In genomic region chr16:10541598-10541930, GRCm38 (mm10) we compare ENCODE assay signal across 7 mouse cellular contexts. TPM values are rescaled to one million over a fixed set of nuclear protein-coding genes. Genes with fewer than 3 reads are reported as not detected.
DNase-seq lines count a peak whose midpoint lies in the region; TF ChIP-seq lines count a peak whose summit lies in the region.

No protein-coding gene starts in this region.

- no peak for TF ChIP-seq POLR2A in CH12.LX (IDR thresholded peaks at IDR 0.05; ENCODE audit: low read depth, low read length)
- no peak for TF ChIP-seq POLR2A in bone marrow, adult 2 months (IDR thresholded peaks at IDR 0.05; ENCODE audit: borderline replicate concordance, control insufficient read depth, low read depth, low read length)

- H3K4me1 ChIP-seq in CH12.LX (ENCODE audit: control insufficient read depth in 1 of 2, insufficient read depth in 2 of 2): peaks cover 16 to 62% of the 10 kb centered on the region in 2 experiments
- H3K4me1 ChIP-seq in bone marrow, adult 2 months (ENCODE audit: control insufficient read depth, insufficient read depth, low read length): peaks cover 4% of the 10 kb centered on the region

- H3K9me3 ChIP-seq in CH12.LX (replicated peaks; ENCODE audit: low read length): no peaks in the 10 kb centered on the region

- no peak for TF ChIP-seq EP300 in CH12.LX (IDR thresholded peaks at IDR 0.05; ENCODE audit: low read length)

- in situ Hi-C loops in CH12.LX (cut with MboI; ENCODE audit: low pct_ligation_motif_present, low pct_unique_long_range_greater_than_20kb, low sequenced_read_pairs): loop anchor here (25.0 kb wide), 1 partner anchor 454 kb away; no protein-coding TSS in a partner anchor

- H3K4me2 ChIP-seq in CH12.LX (ENCODE audit: insufficient read depth, low read depth, poor library complexity, severe bottlenecking): peak overlapping the region; percentile 75

- dilution Hi-C loops in CH12.LX (cut with MboI; ENCODE audit: extremely low pct_ligation_motif_present, extremely low pct_unique_long_range_greater_than_20kb, low sequenced_read_pairs): no loop called here

- H3K27me3 ChIP-seq in CH12.LX (replicated peaks): peaks cover 2% of the 10 kb centered on the region

- 13% methylated on average over 7 of the region's 7 CpGs for WGBS in bone marrow, adult 2 months

- H3K4me3 ChIP-seq in CH12.LX (replicated peaks in 1 of 3; ENCODE audit: low read depth in 2 of 3, low read length in 2 of 3, poor library complexity in 1 of 3): peak overlapping the region; percentile 66 to 82 (median 76)
- H3K4me3 ChIP-seq in bone marrow, adult 2 months (replicated peaks; ENCODE audit: control insufficient read depth, low read depth, low read length): peak overlapping the region; percentile 2

- H3K27ac ChIP-seq in CH12.LX (ENCODE audit: insufficient read depth, low read depth): no peak overlapping the region
- H3K27ac ChIP-seq in bone marrow, adult 2 months (ENCODE audit: control insufficient read depth, insufficient read depth, low read depth, low read length, poor library complexity): no peak overlapping the region

- peaks cover 10% of the 10 kb centered on the region for H3K79me2 ChIP-seq in CH12.LX (replicated peaks; ENCODE audit: control insufficient read depth, extremely low read depth, insufficient read depth, poor library complexity, severe bottlenecking)

- TF ChIP-seq RAD21 in CH12.LX (IDR thresholded peaks at IDR 0.05; ENCODE audit: low read depth, low read length): no peak

- DNase-seq in CH12.LX (ENCODE audit: extremely low read depth): no peak
- peak; percentile 48 to 52 for DNase-seq in heart, adult 18-20 months
- DNase-seq in kidney, adult 18-20 months: peak; percentile 31
- DNase-seq in lung, postnatal 10 days: peak; percentile 34
- no peak for DNase-seq in B cell, adult 2 months
- no peak for DNase-seq in thymus, postnatal 10 days (ENCODE audit: low spot score in 2 of 2)

- H3K9ac ChIP-seq in CH12.LX (ENCODE audit: insufficient read depth, low read depth): peak overlapping the region; percentile 73

- TF ChIP-seq CTCF in CH12.LX (conservative IDR thresholded peaks at IDR 0.05 in 1 of 2, IDR thresholded peaks at IDR 0.05 in 1 of 2; ENCODE audit: low read depth in 2 of 2, low read length in 2 of 2): no peak
- TF ChIP-seq CTCF in bone marrow, adult 2 months (IDR thresholded peaks at IDR 0.05; ENCODE audit: control insufficient read depth, insufficient read depth, low read length): no peak

- H3K36me3 ChIP-seq in CH12.LX (replicated peaks in 1 of 2; ENCODE audit: control insufficient read depth in 1 of 2, insufficient read depth in 1 of 2, low read length in 1 of 2): peaks cover 0 to 34% of the 10 kb centered on the region in 2 experiments

TF ChIP-seq in CH12.LX, 34 proteins besides CTCF, POLR2A, EP300 and RAD21:
- TF ChIP-seq ZC3H11A (IDR thresholded peaks at IDR 0.05; ENCODE audit: low read depth, low read length): no peak
- TF ChIP-seq E2F4 (IDR thresholded peaks at IDR 0.05; ENCODE audit: insufficient replicate concordance, low read depth, low read length): no peak
- no peak for TF ChIP-seq MXI1 (IDR thresholded peaks at IDR 0.05; ENCODE audit: low read depth, low read length)
- no peak for TF ChIP-seq ZMIZ1 (IDR thresholded peaks at IDR 0.05; ENCODE audit: low read depth, low read length)
- 0 out of 2 replicates have a peak, but pooled peaks have one; percentile 62 for TF ChIP-seq TBP (conservative IDR thresholded peaks at IDR 0.05; ENCODE audit: low read depth, low read length)
- 0 out of 2 replicates have a peak, but pooled peaks have one; percentile 11 for TF ChIP-seq SIN3A (IDR thresholded peaks at IDR 0.05; ENCODE audit: low read length)

RNA-seq across cellular contexts. Expression of gene Dexi, which starts 1.3 kb away (rescaled TPM):
- total RNA-seq in CH12.LX (2012; rRNA removed) (13.7 and 14.1 TPM in 2 replicates), CH12.LX (2014; rRNA removed) (10.0 and 11.3 TPM in 2 replicates)
- 18.6 and 19.6 TPM in 2 replicates for polyA plus RNA-seq in CH12.LX (2012; ENCODE audit: insufficient read length, low read depth)
- polyA plus RNA-seq in bone marrow, adult 2 months (2011; ENCODE audit: insufficient read depth, insufficient read length, low replicate concordance, missing spikeins): 4.2 and 4.3 TPM in 2 replicates
- total RNA-seq in heart, adult 18-20 months (2021): 10 to 100 TPM; 29.7 to 33.3 TPM

RNA-seq across cellular contexts. Expression of gene Clec16a, which starts 3.6 kb away (rescaled TPM):
- 24.2 and 26.2 TPM in 2 replicates for total RNA-seq in CH12.LX (2012; rRNA removed)
- total RNA-seq in CH12.LX (2014; rRNA removed): 19.3 and 20.0 TPM in 2 replicates
- polyA plus RNA-seq in CH12.LX (2012; ENCODE audit: insufficient read length, low read depth): 18.5 and 20.5 TPM in 2 replicates
- polyA plus RNA-seq in bone marrow, adult 2 months (2011; ENCODE audit: insufficient read depth, insufficient read length, low replicate concordance, missing spikeins): 3.0 and 6.3 TPM in 2 replicates
- 10 to 100 TPM; 54.5 to 57.2 TPM for total RNA-seq in heart, adult 18-20 months (2021)

Comparison
In these comparisons a context has a peak if more than half of its experiments do, and no peak if none do; other contexts are left out.
1. DNase-seq: peak in heart, adult 18-20 months (2 of 2), kidney, adult 18-20 months (single experiment) and lung, postnatal 10 days (single experiment); none in CH12.LX (single experiment), B cell, adult 2 months (0 of 2) and thymus, postnatal 10 days (0 of 2).